Mouse (Mus musculus) bone marrow macrophage, adult 2 months (primary cell): ENCODE results near the gene Lim2. TPM values are rescaled to one million over a fixed set of nuclear protein-coding genes. Genes with fewer than 3 reads are reported as not detected.

ENCODE experiments used
- H3K27ac ChIP-seq: 2 replicates; pipeline ENCODE4 v1.5.1; 2012; ENCODE audit warnings: low read depth, low read length; ENCODE audit not compliant: insufficient read depth
- H3K4me1 ChIP-seq: 2 replicates; pipeline ENCODE4 v1.6.1; 2012; ENCODE audit warnings: low read length; ENCODE audit not compliant: control insufficient read depth, insufficient read depth
- H3K4me3 ChIP-seq: 2 replicates; pipeline ENCODE4 v1.5.1; 2012; ENCODE audit warnings: mild to moderate bottlenecking, low read length, moderate library complexity; ENCODE audit not compliant: insufficient read depth
- CTCF ChIP-seq: IDR thresholded peaks from 2 replicates; pipeline ENCODE4 v1.5.1; 2012; ENCODE audit warnings: low read depth, mild to moderate bottlenecking, low read length, moderate library complexity
- POLR2A ChIP-seq: IDR thresholded peaks from 2 replicates; pipeline ENCODE4 v1.6.1; 2012; ENCODE audit warnings: mild to moderate bottlenecking, low read depth, low read length, borderline replicate concordance
- polyA plus RNA-seq: library from polyadenylated mRNA; stranded (reverse); fragments of >200 nt; gene quantifications from 2 replicates; pipeline ENCODE4 v1.2.4, GENCODE M21; 2012; ENCODE audit not compliant: missing spikeins, insufficient read depth, insufficient read length

Gene Lim2
- polyA plus RNA-seq, 1 experiment: not detected

- Histone ChIP-seq H3K4me3 (peak overlapping the region; percentile 62), H3K4me1 (peaks cover 33% of the 10 kb centered on the region), H3K27ac (peak overlapping the region; percentile 84)
- no peak for TF ChIP-seq CTCF
- TF ChIP-seq POLR2A: no peak
These were observed 15.9 kb downstream of the Lim2 start for GRCm38 (mm10) chr7:43443126-43443916.

GRCm38 (mm10) chr7:43443917-43444293, 16.4 kb downstream of the Lim2 start, which contains the start of the genes Etfb and Gm45233:
TSS of gene Etfb (plus strand) at chr7:43444083.
TSS of gene Gm45233 (plus strand) at chr7:43444128.
- H3K4me3 ChIP-seq: peak within 1 kb of the TSS; percentile 85
- H3K27ac ChIP-seq: peak within 1 kb of the TSS; percentile 84
- TF ChIP-seq CTCF (no peak), POLR2A (no peak)
- H3K4me1 ChIP-seq: peaks cover 33% of the 10 kb centered on the region

GRCm38 (mm10) chr7:43447801-43448200, 20.3 kb downstream of the Lim2 start:
- Histone ChIP-seq H3K4me3 (no peak overlapping the region), H3K4me1 (peaks cover 25% of the 10 kb centered on the region), H3K27ac (no peak overlapping the region)
- TF ChIP-seq CTCF (no peak), POLR2A (no peak)

GRCm38 (mm10) chr7:43448246-43448645, 20.8 kb downstream of the Lim2 start:
- Histone ChIP-seq H3K4me3 (no peak overlapping the region), H3K27ac (no peak overlapping the region), H3K4me1 (peaks cover 22% of the 10 kb centered on the region)
- no peak for TF ChIP-seq CTCF
- TF ChIP-seq POLR2A: no peak

- TF ChIP-seq POLR2A (no peak), CTCF (no peak)
- H3K27ac ChIP-seq: no peak overlapping the region
- H3K4me3 ChIP-seq: no peak overlapping the region
- H3K4me1 ChIP-seq: peaks cover 18% of the 10 kb centered on the region
These were observed 22.3 kb downstream of the Lim2 start for GRCm38 (mm10) chr7:43449811-43450210.

GRCm38 (mm10) chr7:43451726-43452125, 24.3 kb downstream of the Lim2 start:
- peaks cover 5% of the 10 kb centered on the region for H3K4me1 ChIP-seq
- no peak overlapping the region for H3K4me3 ChIP-seq
- no peak overlapping the region for H3K27ac ChIP-seq
- no peak for TF ChIP-seq CTCF
- no peak for TF ChIP-seq POLR2A

GRCm38 (mm10) chr7:43452609-43453008, 25.1 kb downstream of the Lim2 start:
- H3K4me3 ChIP-seq: no peak overlapping the region
- H3K27ac ChIP-seq: no peak overlapping the region
- peaks cover 2% of the 10 kb centered on the region; the same call in 1 of the 2 replicates for H3K4me1 ChIP-seq
- no peak for TF ChIP-seq CTCF
- no peak for TF ChIP-seq POLR2A

GRCm38 (mm10) chr7:43453599-43454355, 26.3 kb downstream of the Lim2 start:
- H3K27ac ChIP-seq: no peak overlapping the region
- no peaks in the 10 kb centered on the region for H3K4me1 ChIP-seq
- H3K4me3 ChIP-seq: no peak overlapping the region
- no peak for TF ChIP-seq CTCF

GRCm38 (mm10) chr7:43454371-43454770, 26.9 kb downstream of the Lim2 start:
- Histone ChIP-seq H3K4me3 (no peak overlapping the region), H3K4me1 (no peaks in the 10 kb centered on the region), H3K27ac (no peak overlapping the region)
- TF ChIP-seq CTCF (no peak), POLR2A (no peak)

GRCm38 (mm10) chr7:43462851-43463250, 35.4 kb downstream of the Lim2 start, which contains the start of gene Vsig10l:
TSS of gene Vsig10l (plus strand) at chr7:43463151.
- Histone ChIP-seq H3K4me3 (no peak within 1 kb of the TSS), H3K4me1 (no peaks in the 10 kb centered on the region), H3K27ac (no peak within 1 kb of the TSS)
- no peak for TF ChIP-seq CTCF
- TF ChIP-seq POLR2A: no peak
